ENCODE assay signal across 20 mouse cellular contexts in genomic region chr3:156406136-156406535, GRCm38 (mm10).
DNase-seq lines count a peak whose midpoint lies in the region; ATAC-seq and TF ChIP-seq lines count a peak whose summit lies in the region.
"Had no signal": no experiment of that assay in that cellular context is flagged by ENCODE, and none has a peak within 500 bp of the region (broad histone marks: within the 10 kb centered on the region; RNA-seq: fewer than 3 reads in every experiment).

No protein-coding gene starts in this region.

- DNase-seq in Muller cell, postnatal 12 days (ENCODE audit: inconsistent ontology term) = peak; percentile 14
- no peak for DNase-seq in forebrain, embryonic 10.5 days (ENCODE audit: extremely low spot score, low spot score)
- DNase-seq: adrenal gland, adult 2 months; adrenal gland, adult 8-10 months; adrenal gland, postnatal 10 days; adrenal gland, postnatal 14 days; adrenal gland, postnatal 25 days; adrenal gland, postnatal 36 days; B cell, adult 2 months; cerebellum, adult 11 months; cerebellum, adult 11-12 months; cerebellum, adult 18-20 months; cerebellum, adult 2 months had no signal

- no peak overlapping the region for H3K27ac ChIP-seq in forebrain, embryonic 10.5 days

- no peaks in the 10 kb centered on the region for H3K79me2 ChIP-seq in myocyte (ENCODE audit: control insufficient read depth, insufficient read depth)

- H3K4me3 ChIP-seq in myocyte = no peak overlapping the region
- H3K4me3 ChIP-seq in forebrain, embryonic 10.5 days = no peak overlapping the region

- H3K27me3 ChIP-seq in myocyte (ENCODE audit: control insufficient read depth, insufficient read depth, insufficient read length) = no peaks in the 10 kb centered on the region
- no peaks in the 10 kb centered on the region for H3K27me3 ChIP-seq in forebrain, embryonic 10.5 days (ENCODE audit: poor library complexity, severe bottlenecking)
- H3K27me3 ChIP-seq: CH12.LX, Patski had no signal

- WGBS in forebrain, embryonic 10.5 days = 86% methylated on average over 3 of the region's 3 CpGs

- no peaks in the 10 kb centered on the region for H3K4me1 ChIP-seq in forebrain, embryonic 10.5 days

- no peak overlapping the region for H3ac ChIP-seq in myocyte (ENCODE audit: control insufficient read depth, insufficient read length)

- TF ChIP-seq POLR2A in myocyte (IDR thresholded peaks at IDR 0.05; ENCODE audit: insufficient read length, low read depth) = no peak

- no peaks in the 10 kb centered on the region for H3K9me3 ChIP-seq in forebrain, embryonic 10.5 days

- H3K36me3 ChIP-seq in myocyte (ENCODE audit: control insufficient read depth, insufficient read depth) = no peaks in the 10 kb centered on the region
- no peaks in the 10 kb centered on the region for H3K36me3 ChIP-seq in forebrain, embryonic 10.5 days (replicated peaks)
- H3K36me3 ChIP-seq: G1E had no signal

- peak overlapping the region; percentile 30 for H3K4me2 ChIP-seq in myocyte (ENCODE audit: low read depth)

- no peak for ATAC-seq in megakaryocyte, adult 5-6 weeks (ENCODE audit: poor library complexity, severe bottlenecking)
- ATAC-seq: activated CD4-positive, CD25-positive, alpha-beta regulatory T cell, adult 4 months; CD4-positive, CD25-positive, alpha-beta regulatory T cell, adult 4 months; Patski had no signal

TF ChIP-seq in myocyte, 11 proteins besides CTCF, POLR2A, EP300 and RAD21:
- no peak for TF ChIP-seq E2F4 (IDR thresholded peaks at IDR 0.05; ENCODE audit: insufficient read depth)
- TF ChIP-seq MYOD1 (IDR thresholded peaks at IDR 0.05; ENCODE audit: control insufficient read depth in 1 of 3, insufficient read length in 2 of 3, low read depth in 2 of 3) = peak in 2 of 3 experiments; percentile 66 to 70
